Mouse (Mus musculus) lung, postnatal 10 days (tissue): ENCODE results near the gene Nbl1.
A peak's percentile ranks its signal among the peaks of the same experiment; 100 is the strongest.

Experiments
- DNase-seq: peaks from one replicate; pipeline ENCODE4 v3.0.0; 2021

The Nbl1 gene

DNA sequence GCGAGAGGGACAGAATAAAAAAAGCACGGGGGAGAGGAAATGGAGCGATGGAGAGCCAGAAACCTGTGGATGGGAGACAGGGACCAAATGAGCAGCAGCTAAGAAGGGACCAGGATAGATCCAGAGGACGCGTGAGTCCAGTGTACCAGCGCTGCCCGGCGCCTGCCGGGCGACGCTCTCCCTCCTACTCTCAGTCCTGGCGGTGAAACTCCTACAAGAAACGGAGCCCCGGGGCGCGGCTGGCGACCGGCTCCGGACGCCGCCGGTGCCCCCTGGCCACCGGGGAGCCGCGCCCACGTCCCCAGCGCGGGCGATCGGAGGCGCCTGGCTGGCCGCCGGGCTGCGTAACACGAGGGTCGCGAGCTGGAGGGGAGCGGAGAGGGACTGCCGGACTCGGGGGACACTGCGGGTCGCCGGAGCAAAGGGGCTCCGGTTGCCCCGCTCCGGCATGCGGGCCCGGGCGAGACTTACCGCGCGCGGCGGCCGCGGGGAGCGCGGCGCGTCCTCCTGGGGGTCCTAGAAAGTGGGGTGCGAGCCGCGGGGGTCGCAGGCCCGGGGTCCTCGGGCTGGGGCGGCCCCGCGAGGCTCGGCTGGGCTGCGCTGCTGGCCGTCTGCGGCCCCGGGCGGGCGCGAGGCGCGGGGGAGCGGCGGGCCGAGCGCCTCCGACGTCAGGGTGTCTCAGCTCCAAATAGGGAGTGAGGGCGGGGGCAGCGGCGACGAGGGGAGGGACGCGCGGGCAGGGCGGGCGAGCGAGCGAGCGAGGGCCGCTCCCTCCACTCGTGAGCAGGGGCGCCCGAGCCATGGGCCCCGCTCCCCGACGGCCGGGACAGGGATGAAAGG lies at the start of gene Nbl1:
Nbl1 (minus strand) TSS at position 638 of the 840 bp plus-strand sequence.
- peak; percentile 87 for DNase-seq

DNA sequence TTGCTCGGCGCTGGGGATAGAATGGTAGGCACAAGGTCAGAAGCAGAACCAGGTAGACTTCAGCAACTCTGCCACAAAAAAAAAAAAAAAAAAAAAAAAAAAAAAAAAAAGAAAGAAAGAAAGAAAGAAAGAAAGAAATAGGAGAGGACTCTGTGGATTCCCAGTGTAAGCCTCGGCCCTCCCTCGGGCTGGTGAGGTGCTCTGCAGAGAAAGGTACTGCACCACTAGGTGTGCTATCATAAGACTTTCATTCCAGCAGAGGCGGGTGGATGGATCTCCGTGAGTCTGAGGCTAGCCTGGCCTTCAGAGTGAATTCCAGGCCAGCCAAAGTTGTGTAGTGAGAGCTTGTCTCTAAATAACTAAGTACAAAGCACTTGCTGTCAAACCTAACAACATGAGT lies 49.0 kb upstream of the Nbl1 start:
- DNase-seq: no peak

DNA sequence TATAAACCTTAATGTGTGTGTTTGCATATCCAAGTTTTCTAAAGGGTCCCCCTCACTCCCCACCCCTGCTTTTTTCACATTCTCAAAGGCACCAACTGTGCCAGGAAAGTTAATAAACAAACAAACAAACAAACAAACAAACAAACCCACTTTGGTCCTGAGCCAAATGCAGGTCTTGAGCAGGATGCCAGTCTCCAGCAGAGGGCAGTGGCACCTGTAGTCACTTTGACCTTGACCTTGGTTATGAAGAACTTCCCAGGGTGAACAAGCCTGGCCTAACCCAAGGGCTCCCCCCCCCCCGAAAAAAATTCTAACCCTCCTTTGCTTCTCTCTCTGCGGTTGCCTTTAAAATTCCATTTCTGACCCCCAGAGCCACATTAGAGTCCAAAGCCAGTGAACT lies 47.5 kb upstream of the Nbl1 start:
- no peak for DNase-seq

DNA sequence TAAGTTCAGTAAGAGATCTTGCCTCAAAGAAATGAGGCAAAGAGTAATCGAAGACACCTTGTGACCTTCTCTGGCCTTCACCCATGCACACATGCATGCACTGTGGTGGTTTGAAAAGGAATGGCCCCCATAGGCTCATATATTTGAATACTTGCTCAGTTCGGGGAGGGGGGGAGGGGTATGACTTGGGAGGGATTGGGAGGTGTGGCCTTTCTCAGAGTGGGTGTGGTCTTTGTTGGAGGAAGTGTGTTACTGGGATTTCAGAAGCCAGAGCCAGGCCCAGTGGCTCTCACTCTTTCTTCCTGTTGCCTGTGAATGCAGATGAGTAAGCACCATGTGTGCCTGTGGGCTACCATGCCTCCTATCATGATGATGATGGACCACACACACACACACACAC lies 43.2 kb upstream of the Nbl1 start:
- DNase-seq: no peak

DNA sequence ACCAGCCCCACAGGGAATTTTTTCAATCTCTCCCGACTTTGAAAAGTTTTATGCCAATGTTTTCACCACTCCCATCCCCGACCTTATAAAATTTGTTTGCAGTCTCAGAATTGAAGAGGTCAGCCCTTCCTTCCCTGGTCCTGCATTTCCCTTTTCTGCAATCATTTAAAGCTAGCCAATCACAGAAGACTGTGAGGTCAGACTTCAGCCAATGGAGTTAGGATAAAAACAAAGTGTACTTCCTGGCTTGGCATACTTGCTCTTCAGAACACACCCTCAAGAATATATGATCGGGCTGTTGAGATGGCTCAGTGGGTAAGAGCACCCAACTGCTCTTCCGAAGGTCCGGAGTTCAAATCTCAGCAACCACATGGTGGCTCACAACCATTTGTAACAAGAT lies 40.3 kb upstream of the Nbl1 start:
- no peak for DNase-seq

DNA sequence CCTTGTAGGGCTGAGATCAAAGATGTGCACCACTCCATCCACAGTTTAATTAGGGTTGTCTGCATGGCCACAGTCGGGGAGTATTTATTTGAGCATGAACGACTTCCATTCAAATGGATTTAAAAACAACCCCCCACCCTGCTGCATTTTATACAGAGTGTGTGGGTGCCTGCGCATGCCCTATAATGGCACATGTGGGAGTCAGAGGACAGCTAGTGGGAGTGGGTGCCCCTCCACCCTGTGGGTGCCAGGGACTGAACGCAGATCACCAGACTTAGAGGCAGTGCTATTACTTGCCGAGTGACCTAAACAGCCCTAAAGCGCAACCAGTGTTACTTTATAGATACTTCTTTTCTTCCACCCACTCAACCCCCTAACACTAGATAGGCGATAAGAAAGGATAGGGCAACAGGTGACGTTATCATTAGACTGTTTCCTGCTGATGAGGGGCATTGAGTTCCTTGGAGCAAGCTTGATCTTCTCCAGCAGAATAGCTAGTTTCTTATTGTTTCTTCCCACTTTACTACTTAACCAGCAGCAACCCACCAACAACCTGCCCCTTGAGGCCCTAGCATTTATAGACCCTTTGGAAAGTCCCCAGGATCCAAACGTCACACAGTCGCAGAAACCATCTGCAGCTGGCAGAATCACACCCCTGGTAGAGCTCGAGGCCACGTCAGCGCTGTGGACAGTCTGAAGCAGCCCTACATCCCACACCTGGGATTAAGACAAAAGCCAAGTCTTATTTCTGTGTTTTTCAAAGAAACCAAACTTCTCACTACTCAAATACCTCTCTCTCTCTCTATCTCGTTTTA lies 39.3 kb upstream of the Nbl1 start:
- no peak for DNase-seq

DNA sequence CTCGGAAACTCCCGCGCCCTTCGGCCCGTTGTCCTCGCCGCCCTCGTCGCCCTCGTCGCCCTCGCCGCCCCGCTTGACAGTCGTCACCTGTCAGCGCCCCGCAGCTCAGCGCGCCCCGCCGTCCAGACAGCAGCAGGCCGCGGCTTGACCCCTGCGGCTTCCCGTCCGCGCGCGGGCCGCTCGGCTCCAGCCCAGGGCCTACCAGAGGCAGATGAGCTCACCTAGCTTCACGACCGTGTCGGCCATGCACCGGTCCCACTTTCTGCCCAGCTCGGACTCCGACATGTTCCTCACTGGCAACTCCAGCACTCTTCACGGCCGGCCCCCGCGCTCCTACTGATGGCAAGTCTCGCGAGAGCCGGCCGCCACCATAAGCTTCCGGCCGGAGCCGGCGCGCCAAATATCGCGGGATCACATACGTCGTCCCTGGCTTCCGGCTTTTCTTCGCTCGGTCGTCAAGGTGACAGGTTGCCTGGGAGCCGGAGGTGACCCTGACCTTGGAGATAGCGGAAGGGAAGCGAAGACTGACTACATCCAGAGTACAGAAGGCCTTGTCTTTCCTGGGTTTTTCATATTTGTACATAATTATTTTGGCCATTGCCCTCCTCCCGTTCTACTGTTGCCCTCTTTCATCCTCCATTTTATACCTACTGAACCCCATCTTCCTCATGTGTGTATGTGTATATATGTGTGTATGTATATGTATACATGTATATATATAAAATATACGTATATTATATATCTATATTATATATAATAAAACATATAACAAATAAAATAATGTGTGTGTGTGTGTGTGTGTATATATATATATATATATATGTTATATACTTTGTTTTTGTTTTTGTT lies 38.1 kb upstream of the Nbl1 start, which contains the start of gene Minos1:
Minos1 (minus strand) TSS at position 413 of the 849 bp plus-strand sequence.
- peak; percentile 98 for DNase-seq

DNA sequence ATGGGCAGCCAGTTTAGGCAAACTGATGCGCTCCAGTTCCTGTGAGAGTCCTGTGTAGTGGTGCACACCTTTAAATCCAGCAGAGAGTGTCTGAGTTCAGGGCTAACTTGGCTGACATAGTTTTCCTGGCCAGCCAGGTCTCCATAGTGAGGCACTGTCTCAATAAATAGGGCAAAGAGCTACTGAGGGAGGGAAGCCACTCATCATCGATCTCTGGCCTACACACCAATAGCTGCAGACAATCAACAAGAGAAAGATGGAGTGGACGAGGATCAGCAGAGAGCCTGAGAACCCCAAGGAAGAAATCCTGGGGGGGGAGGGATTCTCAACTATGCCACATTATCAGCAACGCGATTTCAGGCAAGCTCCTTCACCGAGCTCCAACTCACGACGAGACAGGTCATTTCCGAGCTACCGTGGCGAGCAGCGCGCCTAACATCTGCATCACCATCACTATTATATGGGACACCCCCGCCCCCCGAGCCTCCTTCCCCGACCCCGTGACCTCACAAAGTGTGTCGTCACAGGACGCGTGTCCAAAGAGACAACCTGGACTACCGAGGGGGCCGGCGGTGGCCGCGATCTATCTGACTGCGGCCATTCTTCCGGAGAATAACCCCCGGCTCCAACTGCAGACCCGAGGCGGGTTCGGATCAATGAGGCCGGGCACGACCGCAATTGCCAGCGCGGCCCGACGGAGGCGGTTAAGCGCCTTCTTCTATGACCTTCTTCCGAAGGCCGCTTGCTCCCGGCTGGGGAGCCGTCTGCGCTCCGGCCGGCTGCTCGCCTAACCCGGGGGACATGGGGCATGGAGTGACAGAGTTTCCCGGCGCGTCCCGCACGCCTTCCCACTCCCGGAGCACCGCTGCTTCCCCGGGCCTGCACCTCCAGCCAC lies 37.3 kb upstream of the Nbl1 start:
- DNase-seq: peak; percentile 59

DNA sequence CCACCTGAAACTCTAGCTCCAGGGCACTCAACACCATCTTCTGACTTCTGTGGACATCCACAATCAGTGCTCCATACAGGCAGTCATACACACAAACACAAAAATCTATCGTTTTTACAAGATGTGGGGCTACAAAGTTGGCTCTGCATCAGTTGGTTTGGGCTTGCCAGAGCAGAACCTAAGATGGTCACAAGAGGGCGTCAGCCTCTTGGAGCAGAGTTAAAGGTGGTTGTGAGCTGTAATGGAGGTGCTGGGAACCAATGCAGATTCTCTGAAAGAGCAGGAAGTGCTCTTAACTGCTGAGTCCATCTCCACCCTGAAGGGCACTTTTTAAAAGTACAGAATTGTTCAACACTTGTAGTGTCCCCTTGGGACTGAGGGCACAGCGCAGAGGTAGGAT lies 33.7 kb upstream of the Nbl1 start:
- no peak for DNase-seq

DNA sequence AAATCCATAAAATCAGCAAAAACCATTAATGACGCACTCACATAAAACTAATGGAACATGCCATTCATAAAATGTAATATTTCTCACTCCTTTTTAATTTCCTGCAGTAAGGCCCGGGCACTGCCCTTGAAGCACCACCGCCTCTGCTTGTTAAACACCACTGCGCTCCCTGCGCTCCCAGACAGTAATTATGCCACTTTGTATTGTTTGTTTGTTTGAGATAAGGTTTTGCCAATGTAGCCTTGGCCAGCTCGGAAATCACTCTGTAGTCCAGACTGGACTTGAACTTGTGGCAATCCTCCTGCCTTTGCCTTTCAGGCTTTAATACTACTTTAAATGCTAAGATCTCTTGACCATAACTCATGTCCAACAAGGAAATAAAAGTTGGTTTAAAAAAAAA lies 32.1 kb upstream of the Nbl1 start:
- no peak for DNase-seq

DNA sequence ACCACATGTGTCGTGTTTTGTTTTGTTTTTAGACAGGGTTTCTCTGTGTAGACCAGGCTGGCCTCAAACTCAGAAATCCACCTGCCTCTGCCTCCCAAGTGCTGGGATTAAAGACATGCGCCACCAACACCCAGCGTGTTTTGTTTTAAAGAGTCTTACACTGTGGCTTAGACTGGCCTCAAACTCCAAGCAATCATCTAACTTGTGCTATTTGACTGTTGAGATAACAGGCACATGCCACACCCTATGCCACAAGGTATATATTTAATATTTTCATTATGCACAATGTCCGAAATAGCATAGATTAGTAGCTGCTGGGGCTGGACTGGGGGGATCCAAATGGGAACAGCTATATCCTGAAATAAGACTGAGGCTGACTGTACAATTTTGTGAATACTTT lies 29.8 kb upstream of the Nbl1 start:
- DNase-seq: no peak

DNA sequence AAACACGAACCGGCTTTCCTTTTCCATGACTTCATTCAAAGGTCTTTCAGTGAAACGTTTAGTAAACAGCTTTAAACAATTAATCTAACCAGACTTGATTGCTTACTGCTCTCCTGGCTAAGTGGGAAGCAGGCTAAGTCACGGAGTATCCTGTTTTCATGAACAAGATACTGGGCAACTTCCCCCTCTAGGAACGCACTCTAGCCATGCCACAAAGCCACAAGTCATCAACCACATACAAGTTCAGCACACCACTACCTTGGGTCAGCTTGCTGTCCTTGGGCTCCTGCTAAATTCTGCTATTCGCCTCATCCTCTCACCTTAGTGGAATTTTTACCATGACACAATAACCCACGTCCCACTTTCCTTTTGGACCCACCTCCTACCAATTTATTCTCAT lies 28.2 kb upstream of the Nbl1 start:
- no peak for DNase-seq

DNA sequence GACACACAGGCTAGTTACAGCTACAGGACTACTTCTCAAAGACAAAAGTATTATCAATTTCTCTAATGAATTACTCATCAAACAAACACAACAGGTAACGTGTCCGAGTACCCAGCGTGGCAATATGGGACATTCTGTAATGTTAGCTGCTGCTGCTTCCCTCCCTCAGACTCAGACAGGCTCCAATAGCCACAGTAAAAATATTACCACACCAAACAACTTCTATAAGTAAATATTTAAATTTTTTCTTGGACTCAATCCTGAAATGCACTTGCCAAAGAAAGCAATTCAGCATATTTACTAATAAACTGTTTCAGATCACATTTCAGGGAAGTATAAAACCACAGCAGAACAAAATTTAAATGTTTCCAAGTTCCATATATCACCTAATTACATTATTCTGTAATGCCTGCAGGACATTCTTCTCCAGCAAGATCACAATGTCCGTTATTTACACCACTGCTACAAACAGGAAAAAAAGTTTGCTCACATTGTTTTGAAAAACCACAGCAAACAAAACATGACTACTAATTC lies 27.6 kb upstream of the Nbl1 start:
- no peak for DNase-seq

DNA sequence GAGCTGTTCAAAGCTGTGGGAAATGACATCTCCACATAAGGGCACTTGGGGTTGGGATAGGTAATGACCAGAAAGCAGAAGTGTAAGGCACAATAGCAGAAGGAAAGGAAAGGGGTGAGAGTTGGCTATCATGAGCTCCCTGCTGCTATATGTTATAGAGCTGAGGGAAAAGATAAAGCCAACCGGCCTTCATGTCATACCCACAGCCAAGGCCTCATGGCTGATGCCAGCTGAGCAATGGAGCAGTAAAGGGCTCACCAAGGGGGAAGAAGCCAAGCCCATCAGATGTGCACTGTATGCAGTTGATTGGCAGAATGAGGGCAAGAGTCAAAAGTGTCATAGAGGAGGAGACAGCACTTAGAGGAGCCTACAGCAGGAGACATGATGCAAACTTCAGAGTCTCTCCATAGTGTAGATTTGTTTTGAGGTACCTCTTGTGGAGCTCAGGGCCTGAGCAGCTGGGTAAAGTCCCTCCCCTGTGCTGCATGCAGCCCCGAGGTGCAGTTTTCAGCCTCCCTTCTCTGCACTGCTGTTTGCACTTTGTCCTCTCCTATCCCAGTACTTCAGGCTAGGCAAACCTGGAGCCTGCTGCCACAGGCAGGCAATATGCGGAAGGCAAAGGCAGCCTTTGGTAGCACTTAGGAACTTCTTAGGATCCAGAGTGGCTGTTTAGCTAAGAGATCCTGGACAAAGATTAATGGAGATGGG lies 23.7 kb upstream of the Nbl1 start:
- DNase-seq: no peak

DNA sequence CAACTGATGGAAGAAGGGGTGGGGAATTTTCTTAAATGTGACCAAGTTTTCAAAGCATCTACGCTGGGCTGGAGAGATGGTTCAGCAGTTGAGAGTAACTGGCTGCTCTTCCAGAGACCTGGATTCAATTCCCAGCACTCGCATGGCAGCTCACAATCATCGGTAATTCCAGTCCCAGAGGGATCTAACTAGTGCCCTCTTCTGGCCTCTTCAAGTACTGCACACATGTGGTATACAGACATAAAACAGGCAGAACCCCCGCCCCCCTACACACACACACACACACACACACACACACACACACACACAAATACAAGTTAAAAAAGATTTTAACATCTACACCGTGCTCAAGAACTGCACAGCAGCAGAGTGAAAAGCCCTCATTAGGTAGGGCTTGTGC lies 22.9 kb upstream of the Nbl1 start:
- peak; percentile 33 for DNase-seq

DNA sequence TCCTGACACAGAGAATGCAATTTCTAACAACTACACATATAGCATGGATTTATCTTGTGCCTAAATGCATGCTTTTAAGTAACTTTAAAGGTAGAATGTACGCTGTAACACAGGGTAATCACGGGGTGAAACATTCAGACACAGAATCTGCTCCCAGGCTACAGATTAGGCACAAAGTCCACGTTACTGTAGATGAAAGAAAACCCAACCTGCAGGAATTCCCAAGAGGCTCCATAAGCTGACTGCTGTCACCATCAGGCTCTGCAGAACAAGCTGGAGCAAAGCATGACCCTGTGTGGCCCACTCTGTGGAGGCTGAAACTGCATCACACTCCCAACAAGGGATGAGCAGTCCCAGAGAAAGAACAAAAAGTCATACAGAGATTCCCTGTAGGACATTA lies 19.7 kb upstream of the Nbl1 start:
- no peak for DNase-seq

DNA sequence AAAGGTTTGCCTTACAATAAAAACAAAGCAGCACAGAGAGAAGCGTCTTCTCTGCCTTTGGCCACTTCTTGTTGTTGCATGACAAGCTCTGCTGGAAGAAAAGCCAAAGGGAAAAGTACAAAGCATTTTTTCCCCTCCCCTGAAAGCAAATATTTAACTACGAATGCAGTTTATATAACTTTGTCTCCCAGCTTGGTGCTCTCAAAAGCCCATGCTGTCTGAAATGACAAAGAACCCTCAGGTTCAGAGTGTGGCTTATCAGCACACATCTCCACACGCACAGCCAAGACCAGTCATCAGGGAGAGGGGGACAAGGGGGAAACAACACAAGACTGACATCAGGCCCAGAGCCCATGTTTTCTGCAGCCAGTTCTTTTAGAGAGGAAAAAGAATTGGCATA lies 18.6 kb upstream of the Nbl1 start:
- no peak for DNase-seq

DNA sequence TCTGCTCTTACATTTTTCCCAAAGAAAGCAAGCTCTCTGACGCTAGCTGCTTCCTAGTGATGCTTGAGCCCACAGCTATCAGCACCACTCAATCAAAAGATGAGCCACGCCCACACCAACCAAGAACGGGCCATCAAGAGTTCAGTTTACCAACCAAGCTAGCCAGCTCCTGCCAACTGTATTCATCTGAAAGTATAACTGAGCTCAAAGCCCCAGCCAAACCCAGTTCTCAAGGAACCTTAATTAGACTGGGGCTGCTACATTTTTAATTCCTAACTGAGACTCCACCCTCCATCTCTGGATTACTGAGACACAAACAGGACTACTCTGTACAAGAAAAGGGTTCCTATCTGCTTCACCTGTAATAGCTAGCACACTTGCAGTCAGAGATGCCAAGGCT lies 18.1 kb upstream of the Nbl1 start:
- no peak for DNase-seq

DNA sequence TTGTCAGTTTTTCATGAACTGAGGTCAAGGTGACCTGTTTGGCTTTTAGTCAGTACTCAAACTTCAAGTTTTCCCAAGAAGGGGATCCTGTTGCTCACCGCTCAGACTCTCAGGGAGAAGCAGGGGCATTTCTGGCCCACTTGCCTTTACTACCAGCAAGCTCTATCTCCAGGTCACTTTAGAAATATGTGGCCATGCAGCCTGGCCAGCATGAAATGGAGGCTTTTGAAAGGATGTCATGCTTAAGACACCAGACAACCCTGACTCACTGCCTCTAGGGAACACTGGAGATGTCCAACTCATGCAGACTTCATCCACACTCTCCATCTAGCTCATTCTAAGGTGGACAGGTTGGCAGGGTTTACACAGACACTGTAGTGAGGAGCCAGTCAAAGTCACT lies 12.7 kb upstream of the Nbl1 start:
- DNase-seq: no peak

DNA sequence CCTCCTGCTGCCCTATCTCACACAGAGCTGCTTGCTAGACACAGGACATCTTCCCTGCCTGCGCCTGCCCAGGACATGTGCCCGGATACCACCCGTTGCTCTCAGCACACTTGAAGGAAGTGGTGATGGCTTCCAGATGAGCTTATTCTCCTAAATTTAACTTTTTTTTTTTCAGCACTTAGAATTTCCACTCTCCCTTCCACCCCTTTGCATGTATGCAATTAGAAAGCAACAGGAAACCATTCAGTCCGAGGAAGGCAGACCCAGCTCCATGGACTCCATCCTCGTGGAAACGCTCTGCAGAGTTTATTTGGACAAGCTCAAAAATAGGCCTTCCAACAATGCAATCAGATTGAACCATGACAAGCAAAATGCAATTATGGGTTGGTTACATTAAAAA lies 8.8 kb upstream of the Nbl1 start:
- DNase-seq: no peak

DNA sequence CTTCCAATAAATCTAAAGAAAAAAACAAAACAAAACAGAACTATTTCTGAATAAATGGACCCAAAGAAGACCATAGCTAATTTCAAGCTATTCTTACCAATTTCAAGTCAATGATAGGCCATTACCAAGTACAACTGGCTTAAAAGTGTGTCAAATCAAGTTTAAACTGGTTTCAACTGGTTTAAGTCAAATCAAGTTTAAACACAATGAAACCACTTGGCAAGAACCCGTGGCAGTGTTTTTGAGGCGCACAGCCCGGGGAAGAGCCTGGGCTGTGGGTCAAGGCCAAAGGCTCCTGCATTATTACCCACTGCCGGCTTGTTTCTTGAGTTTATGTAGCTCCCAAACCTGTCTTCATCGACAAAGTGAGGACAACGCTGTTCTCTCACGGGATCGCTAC lies 7.5 kb upstream of the Nbl1 start:
- DNase-seq: no peak
